Mouse (Mus musculus) mouse trophoblast stem cell (cell line): ENCODE measurements around the gene Catsperg1.
"Not testable (repeated sequence)": the region's sequence is repeated elsewhere in the genome, so short reads cannot be mapped to it uniquely, and the experiment has no call there.

Source experiments
- in situ Hi-C, 2 experiments: fragments of 300-500 bp; cut with MseI, MboI; formaldehyde crosslinking; loops; 2 replicates in 1 of 2; 3 replicates in 1 of 2; pipeline ENCODE4 v1.15.1; 2025

Gene Catsperg1

DNA sequence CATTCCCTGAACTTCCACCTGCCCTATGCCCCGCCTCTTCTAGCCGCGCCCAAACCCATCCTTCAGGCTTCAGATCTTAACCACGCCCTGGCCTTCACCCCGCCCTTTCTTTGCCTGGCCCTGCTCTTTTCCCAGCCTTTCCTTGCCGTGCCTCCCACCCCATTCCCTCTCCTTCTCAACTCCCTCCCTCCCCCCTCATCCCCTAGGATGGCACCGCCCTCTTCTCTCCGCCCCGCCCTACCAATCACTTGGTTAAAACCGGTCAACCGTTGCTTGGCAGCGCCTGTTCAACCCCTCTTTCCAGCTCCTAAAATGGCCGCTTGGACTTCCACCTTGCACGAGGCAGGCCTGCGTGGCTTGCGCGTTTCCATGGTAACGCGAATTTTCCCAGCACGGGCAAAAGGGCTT lies at the start of gene Catsperg1:
Gene Catsperg1 (minus strand): TSS at position 361 of the 408 bp plus-strand sequence.
- in situ Hi-C loops, result loop anchor here in 1 of 2 experiments (25.0 kb wide), 1 partner anchor 499 kb away; no protein-coding TSS in a partner anchor

DNA sequence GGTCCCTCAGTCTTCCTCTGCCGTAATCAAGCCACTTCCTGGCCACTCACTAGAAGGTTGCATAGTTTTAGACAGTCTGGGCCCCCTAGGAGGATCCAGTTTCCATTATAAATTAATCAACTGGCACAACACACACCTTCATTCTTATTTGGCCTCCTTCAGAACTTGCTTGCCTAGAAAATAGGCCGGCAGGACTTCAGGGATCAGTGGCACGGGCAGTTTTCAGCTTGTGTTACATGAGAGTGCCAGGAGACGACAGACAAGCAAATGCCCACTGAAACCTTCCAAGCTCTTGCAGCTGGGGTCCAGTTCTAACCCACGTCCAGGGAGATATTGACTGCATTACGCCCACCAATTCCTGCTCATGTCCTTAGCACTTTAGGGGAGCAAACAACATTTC lies 48.3 kb upstream of the Catsperg1 start:
- in situ Hi-C loops, result no loop called here

DNA sequence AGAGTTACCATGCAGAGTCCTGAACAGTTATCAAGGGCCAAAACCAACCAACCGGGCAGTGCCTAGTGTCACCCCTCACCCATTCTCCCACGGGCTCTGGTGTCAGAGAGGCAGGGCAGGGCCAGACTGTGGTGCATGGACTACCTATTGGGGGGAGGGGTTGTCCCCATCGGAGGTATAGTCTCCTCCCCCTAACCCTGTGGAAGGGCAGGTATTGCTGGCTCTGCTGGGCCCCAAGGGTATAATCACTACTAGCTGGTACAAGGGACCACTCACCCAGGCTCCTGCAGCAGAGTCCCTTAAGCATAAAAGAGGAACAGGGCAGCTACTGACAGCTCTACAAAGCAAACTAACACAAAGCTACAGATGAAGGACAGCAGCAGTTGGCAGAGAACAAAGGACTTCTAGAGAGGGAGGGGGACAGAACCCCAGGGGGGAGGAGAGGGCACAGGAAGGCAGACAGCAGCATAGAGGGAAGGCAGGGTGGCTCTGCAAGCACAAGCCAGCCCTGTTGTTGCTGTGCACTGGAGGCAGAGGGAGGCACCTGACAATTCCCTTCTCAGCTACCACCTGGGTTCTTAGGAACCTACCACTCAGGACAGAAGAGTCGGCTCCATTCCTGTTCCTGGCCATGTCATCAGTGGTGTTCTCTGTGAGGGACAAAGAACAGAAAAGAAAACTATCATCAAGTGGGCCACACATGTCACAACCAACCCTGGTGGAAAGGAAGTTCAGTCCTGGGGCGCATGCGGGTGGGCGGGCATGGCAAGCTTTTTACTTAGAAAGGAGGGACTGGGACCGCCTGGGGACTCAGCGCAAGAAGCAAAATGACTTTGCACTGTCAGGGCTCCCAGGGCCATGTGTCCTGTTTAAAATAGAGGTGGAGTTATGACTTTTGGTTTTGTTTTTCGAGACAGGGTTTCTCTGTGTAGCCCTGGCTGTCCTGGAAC lies 46.2 kb upstream of the Catsperg1 start:
- in situ Hi-C loops, result no loop called here

DNA sequence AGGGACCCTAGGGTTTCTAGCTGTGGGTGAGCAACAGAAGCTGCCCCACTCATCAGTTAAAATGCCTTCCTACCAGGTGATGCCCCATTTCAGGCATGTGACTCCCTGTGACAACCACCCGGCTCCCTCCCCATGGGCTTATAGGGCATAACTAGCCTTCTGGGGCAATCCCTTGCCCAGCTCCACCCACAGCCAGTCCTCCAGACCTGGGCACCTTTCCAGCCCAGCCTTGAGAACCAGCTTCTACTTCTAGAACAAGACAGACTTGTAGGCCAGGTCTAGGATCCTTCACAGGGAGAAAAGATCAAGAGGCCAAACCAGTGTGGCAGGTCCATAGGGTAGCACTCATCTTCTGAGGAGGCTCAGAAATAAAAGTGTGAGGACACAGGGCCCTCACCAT lies 43.5 kb upstream of the Catsperg1 start:
- in situ Hi-C loops, result no loop called here

DNA sequence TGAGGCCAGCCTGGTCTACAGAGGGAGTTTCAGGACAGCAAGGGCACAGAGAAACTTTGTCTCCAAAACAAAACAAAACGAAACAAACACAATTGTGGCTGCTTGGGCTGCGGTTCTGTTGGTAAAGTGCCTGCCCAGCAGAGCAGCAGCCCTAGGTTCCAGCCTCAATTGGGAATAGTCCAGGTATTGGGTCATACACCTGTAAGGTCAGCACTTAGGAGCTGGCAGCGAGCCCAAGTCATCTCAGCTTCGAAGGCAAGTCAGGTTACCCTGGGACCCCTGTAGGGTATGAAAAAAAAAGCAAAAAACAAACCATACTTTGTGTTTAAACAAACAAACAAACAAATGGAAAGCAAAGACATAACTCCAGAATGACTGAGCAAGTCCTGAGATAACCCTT lies 42.0 kb upstream of the Catsperg1 start:
- in situ Hi-C loops, result no loop called here

DNA sequence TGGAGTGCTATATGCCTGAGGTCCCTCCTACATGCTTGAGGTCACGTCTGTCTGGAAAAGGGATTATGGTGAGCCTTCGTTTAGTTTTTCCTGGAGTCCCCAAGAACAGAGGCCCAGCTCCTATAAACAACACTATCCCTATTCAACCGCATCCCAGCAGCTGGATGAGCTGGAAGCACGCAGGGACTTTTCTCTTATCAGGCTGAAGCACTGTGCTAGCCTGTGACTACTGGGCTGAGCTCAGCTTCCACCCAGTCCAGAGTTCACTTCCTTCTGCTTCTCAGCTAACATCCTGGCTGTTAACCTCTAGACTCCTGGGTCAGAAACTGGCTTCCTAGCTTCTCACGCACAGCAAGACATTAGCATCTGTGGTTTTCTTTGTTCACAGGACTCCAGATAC lies 40.0 kb upstream of the Catsperg1 start:
- in situ Hi-C loops, result no loop called here

DNA sequence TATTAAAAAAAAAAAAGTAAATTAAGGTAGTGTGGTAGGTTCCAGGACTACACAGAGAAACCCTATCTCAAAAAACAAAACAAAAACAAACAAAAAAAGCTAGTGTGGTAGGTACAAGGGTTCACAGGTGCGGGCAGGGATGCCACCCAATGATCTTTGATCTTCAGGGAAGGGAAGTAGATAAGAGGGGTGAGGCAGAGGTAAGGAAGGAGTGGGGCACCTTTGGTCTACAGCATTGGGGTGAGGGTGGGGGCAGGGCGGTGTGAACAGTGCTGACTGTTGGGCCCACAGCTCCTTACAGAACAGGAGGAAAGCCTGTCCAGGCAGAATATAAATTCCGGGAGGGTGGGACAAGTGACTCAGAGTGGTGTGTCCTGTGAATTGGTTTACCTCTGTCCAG lies 37.3 kb upstream of the Catsperg1 start:
- in situ Hi-C loops, result no loop called here

DNA sequence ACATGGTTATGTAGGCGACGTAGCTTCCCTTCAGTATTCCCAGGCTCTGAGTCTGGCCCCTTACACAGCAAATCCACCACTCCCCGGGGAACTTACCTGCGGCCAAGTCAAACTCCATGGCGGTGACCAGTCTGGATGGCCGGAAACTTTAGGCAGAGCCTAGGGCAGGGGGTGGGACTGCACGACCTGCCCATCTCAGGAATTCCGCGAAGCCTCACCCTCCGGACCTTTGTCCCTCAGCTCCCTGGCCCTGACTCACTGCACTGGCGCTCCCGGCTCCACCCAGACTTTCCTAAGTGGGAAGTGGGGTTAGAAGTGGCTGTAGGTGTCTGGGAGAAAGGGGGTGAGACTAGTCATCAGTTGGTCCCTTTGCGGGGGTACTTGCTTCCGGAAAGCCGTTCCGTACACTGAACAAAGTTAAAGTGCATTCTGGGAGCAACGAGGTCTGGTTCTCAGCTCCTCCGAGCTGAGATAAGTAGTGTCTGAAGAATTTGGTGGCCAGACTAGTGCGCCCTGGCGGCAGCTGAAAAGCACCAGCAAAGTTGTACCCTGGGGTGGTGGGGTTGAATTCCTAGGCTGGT lies 34.5 kb upstream of the Catsperg1 start, which contains the start of gene 2200002D01Rik:
Gene 2200002D01Rik (minus strand): TSS at position 206 of the 581 bp plus-strand sequence.
- in situ Hi-C loops, result no loop called here

DNA sequence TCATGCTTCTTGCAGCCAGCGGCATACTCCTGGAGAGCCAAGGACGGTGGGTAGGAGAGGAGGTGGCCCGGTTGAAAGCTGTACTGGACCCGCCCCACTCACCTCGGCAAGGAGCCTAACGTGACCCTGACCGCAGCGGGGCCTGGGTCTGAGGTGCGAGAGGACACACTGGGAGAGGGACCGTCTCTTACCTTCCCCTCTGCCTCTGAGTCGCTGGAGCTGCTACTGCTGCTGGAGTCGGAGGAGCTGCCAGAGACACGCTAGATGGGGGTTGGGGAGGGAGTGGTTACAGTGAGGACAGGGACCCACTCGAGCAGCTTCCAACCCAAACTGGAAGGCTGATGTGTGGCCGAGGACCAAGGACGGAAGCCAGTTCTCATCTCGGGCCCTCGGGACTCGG lies 33.9 kb upstream of the Catsperg1 start:
- in situ Hi-C loops, result no loop called here

DNA sequence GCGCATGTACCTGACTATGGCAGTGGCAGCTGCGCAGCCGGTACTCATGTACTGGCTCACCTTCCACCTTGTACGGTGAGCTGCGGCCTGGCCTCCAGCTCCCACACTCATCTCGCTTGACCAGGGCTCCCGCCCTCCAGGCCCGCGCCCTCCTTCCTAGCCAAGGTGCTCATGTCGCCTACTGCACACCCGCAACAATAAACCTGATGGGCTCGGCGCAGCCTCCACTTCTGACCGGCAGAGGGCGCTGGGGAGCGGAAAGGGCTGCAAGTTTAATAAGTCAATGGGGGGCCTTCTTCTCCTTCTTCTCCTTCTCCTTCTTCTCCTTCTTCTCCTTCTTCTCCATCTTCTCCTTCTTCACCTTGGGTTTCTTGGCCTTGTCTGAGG lies 33.5 kb upstream of the Catsperg1 start:
- in situ Hi-C loops, result no loop called here

DNA sequence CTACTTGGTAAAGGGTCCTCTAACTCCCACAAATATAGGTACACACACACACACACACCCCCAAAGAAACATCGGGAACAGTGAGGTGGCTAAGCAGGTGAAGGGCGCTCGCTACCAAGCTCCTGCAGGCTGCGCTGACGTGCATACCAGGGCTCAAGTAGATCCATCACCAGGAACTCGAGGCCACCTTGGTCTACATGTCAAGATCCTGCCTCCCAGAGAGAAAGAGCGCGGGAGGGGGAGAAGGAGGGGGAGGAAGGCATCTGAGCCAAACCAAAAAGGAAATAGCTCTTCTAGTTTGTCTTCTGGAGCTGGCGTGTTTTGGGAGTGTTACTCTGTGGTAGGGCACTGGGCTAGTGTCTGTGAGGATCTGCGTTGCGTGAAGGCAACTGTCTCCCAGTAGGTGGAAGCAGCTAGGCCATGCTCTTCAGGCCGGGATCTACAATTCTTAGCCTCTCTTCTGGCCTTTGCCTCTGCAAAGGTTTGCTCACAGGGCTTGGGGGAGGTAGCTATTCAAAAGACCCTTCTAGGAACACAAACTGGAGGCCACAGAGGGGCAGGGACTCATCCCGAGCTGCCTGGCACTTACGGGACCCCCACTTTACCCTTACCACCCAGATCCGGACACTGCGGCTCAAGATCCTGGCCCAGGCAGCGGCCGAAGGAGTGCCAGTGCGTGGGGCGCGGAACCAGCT lies 32.9 kb upstream of the Catsperg1 start:
- in situ Hi-C loops, result no loop called here

DNA sequence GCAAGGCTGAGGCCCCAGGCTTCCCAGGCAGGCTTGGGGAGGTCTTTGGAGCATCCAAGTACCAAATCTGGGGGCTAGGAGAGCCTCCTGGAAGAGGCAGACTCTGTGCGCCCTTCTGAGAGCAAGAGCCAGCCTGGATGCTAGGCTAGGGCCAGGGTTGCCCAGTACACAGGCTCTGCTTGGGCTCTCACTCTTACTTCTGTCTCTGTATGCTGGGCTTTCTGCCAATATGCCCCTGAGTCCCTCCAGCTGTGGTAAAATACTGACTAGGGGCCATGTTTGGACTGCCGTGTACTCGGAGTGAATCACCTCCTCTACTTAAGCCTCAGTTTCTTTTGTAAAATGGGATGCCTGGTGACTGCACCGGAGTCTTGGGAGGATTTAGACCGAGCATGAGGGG lies 32.2 kb upstream of the Catsperg1 start:
- in situ Hi-C loops, result no loop called here

DNA sequence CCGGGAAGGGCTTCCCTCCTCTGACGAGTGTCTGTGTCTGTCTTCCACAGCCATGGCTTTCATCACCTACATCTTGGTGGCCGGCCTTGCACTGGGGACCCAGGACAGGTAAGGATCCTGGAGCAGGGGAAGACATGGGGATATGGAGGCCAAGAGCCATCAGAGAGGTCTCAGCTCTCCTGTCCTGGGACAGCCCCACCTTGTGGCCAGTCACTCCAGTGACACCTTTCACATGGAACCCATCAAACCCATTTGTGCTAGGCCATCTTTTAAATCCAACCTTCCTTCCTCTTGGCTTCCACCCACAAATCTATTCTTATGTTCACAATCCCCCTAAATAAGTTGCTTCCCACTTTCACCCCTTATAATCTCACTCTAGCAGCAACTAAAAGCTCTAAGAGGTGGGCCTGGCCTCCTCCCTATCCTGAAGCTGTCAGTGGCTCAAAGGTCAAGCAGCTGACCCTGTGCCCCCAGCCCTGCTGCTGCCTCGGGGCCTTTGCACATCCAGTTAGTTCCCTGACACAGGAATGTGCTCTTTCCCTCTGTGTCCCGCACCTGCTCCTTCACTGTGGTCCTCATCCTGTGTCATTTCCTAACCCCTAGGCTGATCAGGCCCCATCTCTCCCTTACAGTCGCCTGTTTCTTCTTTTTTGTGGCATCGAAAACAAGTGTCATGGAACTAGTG lies 31.0 kb upstream of the Catsperg1 start:
- in situ Hi-C loops, result no loop called here

DNA sequence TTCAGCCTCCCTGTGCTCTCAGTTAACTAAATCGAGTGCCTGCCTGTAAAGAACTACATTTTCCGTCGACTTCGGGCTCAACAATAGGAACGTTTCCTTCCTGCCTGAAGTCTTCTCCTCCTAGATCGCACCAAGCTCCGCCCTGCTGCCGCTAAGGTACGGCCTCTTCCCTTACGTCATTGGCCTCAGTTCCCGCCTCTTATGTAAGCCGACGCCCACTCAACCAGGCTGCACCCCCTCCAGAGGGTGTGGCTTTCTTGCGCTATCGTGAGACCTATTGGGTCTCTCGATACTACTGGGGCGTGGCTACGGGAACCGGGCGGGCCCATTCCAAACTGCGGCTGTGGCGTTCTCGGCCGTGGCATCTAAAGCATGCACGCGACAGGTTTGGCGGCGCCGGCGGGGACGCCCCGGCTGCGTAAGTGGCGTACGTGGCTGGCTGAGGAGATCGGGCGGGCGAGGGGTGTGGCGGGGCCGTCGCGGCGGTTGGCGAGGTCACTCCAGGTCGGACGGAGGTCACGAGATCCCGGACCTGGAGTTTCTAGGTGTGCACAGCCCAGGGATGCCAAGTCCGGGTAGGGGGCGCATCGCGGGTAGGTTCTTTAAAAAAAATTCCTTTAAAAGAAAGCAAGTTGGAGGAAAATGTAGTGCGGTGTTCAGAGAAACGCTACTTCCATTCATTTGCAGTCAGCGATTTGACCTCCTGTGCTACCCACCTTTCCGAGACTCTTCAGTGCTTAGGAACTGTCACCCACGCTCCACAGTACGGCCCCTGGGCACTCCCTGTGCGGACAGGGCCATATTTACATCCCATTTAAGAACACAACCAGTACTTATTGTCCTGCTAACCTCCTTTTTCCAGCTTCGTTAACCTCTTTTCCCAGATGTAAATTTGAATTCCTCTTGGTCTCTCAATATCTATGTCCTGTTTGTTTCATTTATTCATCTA lies 24.5 kb upstream of the Catsperg1 start, which contains the start of gene Yif1b:
Gene Yif1b (plus strand): TSS at position 311 of the 949 bp plus-strand sequence.
- in situ Hi-C loops, result no loop called here

DNA sequence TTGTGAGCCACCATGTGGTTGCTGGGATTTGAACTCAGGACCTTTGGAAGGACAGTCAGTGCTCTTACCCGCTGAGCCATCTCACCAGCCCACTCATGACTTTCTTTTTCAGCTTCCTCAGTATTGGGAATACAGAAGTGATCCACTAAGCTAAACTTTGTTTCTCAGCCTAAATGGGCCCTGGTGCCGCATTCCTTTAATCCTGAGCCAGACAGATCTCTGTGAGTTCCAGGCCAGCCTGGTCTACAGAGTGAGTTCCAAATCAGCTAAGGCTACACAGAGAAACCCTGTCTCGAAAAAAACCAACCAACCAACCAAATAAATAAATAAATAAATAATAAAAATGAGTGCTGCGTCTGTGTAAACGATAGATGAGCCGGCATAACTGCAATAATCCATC lies 23.8 kb upstream of the Catsperg1 start:
- in situ Hi-C loops, result not testable (repeated sequence)

DNA sequence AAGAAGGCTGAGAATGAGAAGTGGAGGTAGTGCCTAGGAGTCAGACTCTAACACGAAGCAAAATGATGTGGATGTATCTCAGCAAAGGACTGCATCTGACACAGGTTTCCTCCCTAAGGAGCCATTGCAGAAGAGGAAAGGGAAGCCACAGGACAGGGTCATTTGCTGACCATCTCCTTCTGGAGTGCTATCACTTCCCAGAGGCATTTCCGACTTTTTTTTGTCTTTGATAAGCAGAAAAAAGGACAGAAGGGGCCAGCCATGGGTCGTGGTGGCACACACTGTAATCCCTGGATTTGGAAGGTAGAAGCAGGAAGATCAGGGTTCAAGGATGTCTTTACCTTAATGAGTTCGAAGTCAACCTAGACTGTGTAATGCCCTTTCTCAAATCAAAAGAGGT lies 22.8 kb upstream of the Catsperg1 start:
- in situ Hi-C loops, result no loop called here

DNA sequence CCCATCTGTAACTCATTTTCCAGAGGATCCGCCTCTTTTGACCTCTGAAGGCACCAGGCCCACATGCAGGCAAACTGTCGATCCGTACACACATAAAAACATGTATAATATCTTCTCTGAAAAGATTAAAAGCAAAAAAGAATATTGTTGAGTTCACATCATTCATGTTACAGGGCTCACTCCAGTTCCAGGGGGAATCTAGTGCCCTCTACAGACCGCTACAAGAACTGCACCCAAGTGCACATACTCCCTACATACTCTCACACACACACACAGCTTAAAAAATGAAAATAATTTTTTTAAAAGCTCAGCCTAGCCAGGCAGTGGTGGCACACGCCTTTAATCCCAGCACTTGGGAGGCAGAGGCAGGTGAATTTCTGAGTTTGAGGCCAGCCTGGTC lies 20.8 kb upstream of the Catsperg1 start:
- in situ Hi-C loops, result loop anchor here in 1 of 2 experiments (5.0 kb wide), 1 partner anchor 52 kb away; the partner anchor contains the start of gene Psmd8

DNA sequence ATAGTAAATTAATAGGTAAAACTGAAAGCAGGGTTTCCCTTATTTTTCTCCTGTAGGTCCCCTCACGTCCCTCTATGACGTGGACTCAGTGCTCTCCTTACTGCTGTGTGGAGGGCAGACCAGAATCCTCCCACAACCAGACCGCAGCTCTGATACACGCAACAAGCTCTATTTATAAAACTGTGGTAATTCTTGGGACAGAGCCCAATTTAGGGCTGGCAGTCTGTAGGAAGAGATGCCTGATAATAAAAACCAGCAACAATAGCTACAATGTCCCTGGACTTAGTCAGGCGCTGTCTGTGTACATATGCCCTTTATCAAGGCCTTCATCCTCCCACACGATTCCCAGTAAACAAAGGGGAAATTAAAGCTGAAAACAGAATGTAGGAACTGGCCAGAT lies 19.9 kb upstream of the Catsperg1 start:
- in situ Hi-C loops, result loop anchor here in 1 of 2 experiments (5.0 kb wide), 1 partner anchor 51 kb away; the partner anchor contains the start of gene Psmd8

DNA sequence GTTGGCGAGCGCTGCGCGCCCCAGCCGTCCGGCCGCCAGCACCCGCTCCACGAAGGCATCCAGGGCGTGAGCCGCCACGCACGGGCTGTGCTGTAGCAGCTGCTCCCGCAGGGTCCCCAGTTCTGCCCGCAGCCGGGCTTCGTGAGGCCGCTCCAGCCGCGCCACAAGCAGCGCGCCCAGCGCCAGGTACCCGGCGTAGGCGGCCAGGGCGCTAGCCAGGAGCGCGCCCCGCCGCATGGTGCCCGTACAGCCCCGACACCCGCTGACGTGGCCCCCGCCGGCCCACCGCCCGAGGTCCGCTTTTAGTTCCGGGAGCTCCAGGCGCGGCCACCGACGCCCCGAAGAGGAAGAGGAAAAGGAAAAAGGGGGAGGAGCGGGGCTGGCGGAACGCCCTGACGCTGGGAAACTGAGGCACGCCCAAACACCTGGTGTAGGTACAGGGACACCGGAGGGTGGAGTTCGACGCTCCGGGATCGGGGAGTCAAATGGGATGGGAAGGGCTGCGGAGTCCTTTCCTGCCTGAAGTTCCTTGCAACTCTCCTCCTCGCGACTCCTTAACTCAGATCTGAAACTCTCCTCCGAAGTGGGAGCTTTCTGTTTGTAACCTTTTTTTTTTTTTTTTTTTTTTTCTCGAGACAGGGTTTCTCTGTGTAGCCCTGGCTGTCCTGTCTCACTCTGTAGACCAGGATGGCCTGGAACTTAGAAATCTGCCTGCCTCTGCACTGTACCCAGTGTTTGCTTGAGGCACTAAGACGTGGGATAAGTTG lies 18.6 kb upstream of the Catsperg1 start, which contains the start of gene Kcnk6:
Gene Kcnk6 (minus strand): TSS at position 269 of the 767 bp plus-strand sequence.
- in situ Hi-C loops, result loop anchor here in 1 of 2 experiments (5.0 kb wide), 1 partner anchor 50 kb away; the partner anchor contains the start of gene Psmd8
